Mouse (Mus musculus) brown adipose tissue, adult 24 weeks (tissue): ENCODE results near the gene Defb36. TPM values are rescaled to one million over a fixed set of nuclear protein-coding genes. Genes with fewer than 3 reads are reported as not detected.

Source experiments
- H3K27ac ChIP-seq: fragments of 200-500 bp; replicated peaks from 2 replicates; pipeline ENCODE4 v1.5.1; 2012; ENCODE audit warnings: low read depth, mild to moderate bottlenecking, low read length
- H3K4me1 ChIP-seq: fragments of 200-500 bp; 2 replicates; pipeline ENCODE4 v1.6.1; 2012; ENCODE audit warnings: low read length, mixed read lengths; ENCODE audit not compliant: control insufficient read depth, insufficient read depth, insufficient read length
- H3K4me3 ChIP-seq: fragments of 200-500 bp; 2 replicates; pipeline ENCODE4 v1.5.1; 2012; ENCODE audit warnings: low read depth, mild to moderate bottlenecking, low read length, moderate library complexity; ENCODE audit not compliant: insufficient read depth
- polyA plus RNA-seq: library from polyadenylated mRNA; stranded (reverse); fragments of >200 nt; gene quantifications from 2 replicates; pipeline ENCODE4 v1.2.4, GENCODE M21; 2012; ENCODE audit not compliant: missing spikeins, insufficient read depth, insufficient read length

Gene Defb36
- polyA plus RNA-seq: not detected in 2 replicates

- Histone ChIP-seq H3K4me3 (no peak within 1 kb of the TSS), H3K4me1 (no peaks in the 10 kb centered on the region), H3K27ac (no peak within 1 kb of the TSS)
Observed at GRCm38 (mm10) chr2:152604057-152604456, at the start of gene Defb36. TSS of gene Defb36 (plus strand) at chr2:152604327.

GRCm38 (mm10) chr2:152556655-152557054 lies 47.5 kb upstream of the Defb36 start:
- no peak overlapping the region for H3K27ac ChIP-seq
- H3K4me3 ChIP-seq: no peak overlapping the region
- H3K4me1 ChIP-seq: no peaks in the 10 kb centered on the region

- no peaks in the 10 kb centered on the region for H3K4me1 ChIP-seq
- no peak within 1 kb of the TSS for H3K27ac ChIP-seq
- no peak within 1 kb of the TSS for H3K4me3 ChIP-seq
Observed at GRCm38 (mm10) chr2:152569038-152569437, 35.1 kb upstream of the Defb36 start, which contains the start of gene Gm17416. TSS of gene Gm17416 (plus strand) at chr2:152569338.

DNA sequence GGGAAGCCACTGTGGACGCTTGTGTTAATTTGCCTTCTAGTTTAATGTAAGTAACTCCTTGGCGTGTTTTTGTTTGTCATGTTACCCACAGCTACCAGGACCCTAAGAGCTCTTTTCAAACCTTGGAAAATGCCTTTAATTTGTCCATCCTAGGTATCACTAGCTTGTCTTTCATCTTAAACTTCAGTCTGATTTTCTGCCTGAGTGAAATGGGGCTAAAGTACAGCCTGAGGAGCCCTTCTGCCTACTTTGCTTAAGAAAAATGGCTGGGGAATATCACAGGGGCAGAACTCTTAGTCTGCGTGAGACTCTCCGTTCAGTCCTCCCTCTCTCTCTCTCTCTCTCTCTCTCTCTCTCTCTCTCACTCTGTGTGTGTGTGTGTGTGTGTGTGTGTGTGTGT lies 34.2 kb upstream of the Defb36 start:
- H3K4me3 ChIP-seq: no peak overlapping the region
- no peak overlapping the region for H3K27ac ChIP-seq
- H3K4me1 ChIP-seq: no peaks in the 10 kb centered on the region

GRCm38 (mm10) chr2:152570313-152570712 lies 33.8 kb upstream of the Defb36 start:
- no peak overlapping the region for H3K27ac ChIP-seq
- no peaks in the 10 kb centered on the region for H3K4me1 ChIP-seq
- no peak overlapping the region for H3K4me3 ChIP-seq

GRCm38 (mm10) chr2:152572114-152572794 lies 31.9 kb upstream of the Defb36 start, which contains the start of gene Defb21:
TSS of gene Defb21 (plus strand) at chr2:152572744.
- H3K27ac ChIP-seq: no peak within 1 kb of the TSS

GRCm38 (mm10) chr2:152573484-152573883 lies 30.6 kb upstream of the Defb36 start:
- no peak overlapping the region for H3K27ac ChIP-seq
- H3K4me3 ChIP-seq: no peak overlapping the region
- H3K4me1 ChIP-seq: no peaks in the 10 kb centered on the region

More at GRCm38 (mm10) chr2:152572114-152572794, 31.9 kb upstream of the Defb36 start, which contains the start of gene Defb21:
- Histone ChIP-seq H3K4me1 (no peaks in the 10 kb centered on the region), H3K4me3 (no peak within 1 kb of the TSS)

DNA sequence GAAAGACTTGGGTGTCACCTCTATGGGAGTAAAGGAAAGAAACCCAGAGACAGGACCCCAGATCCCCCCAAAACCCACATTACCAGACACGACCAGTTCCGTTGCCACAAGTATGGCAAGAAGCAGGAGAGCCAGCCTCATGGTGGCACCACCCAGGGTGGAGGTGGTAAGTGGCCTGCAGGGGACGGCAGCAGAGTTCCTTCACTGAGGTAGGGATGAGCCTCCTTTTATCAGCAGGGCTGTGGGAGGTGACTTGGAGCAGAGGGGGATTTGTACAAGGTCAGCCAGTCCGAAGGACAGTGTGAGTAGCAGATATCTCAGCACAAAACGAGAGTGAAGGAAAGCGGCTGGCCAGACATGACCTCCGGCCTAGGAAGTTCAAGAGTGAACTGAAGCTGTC lies 24.0 kb upstream of the Defb36 start, which contains the start of gene Defb19:
Defb19 (minus strand) TSS at position 206 of the 400 bp plus-strand sequence.
- no peak within 1 kb of the TSS for H3K4me3 ChIP-seq
- no peaks in the 10 kb centered on the region for H3K4me1 ChIP-seq
- no peak within 1 kb of the TSS for H3K27ac ChIP-seq

- Histone ChIP-seq H3K4me3 (no peak overlapping the region), H3K4me1 (no peaks in the 10 kb centered on the region), H3K27ac (no peak overlapping the region)
Observed at GRCm38 (mm10) chr2:152580612-152581011, 23.5 kb upstream of the Defb36 start.

- no peak overlapping the region for H3K27ac ChIP-seq
- H3K4me3 ChIP-seq: no peak overlapping the region
- no peaks in the 10 kb centered on the region for H3K4me1 ChIP-seq
Observed at GRCm38 (mm10) chr2:152586926-152587560, 17.1 kb upstream of the Defb36 start.

GRCm38 (mm10) chr2:152588450-152588849 lies 15.7 kb upstream of the Defb36 start:
- Histone ChIP-seq H3K4me3 (no peak overlapping the region), H3K27ac (no peak overlapping the region), H3K4me1 (no peaks in the 10 kb centered on the region)

DNA sequence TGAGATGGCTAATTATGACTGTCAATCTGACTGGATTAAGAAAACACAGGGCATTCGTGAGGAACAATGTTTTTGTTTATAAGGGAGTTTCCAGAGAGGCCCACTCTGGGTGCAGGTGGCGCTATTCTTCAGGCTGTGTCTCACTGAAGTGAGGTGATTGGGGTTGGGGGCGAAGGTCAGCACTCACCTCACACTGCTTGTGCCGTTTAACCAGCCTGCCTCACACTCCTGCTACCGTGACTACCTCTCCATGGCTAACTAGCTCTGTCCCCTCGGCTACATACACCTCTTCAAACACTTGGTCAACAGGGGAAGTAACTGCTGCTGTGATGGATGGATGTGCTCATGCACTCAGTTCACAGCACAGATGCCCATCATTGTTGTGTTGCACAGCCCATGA lies 15.1 kb upstream of the Defb36 start:
- Histone ChIP-seq H3K4me1 (no peaks in the 10 kb centered on the region), H3K27ac (no peak overlapping the region)

GRCm38 (mm10) chr2:152599299-152599698 lies 4.8 kb upstream of the Defb36 start, which contains the start of gene Defb45:
TSS of gene Defb45 (minus strand) at chr2:152599399.
- H3K27ac ChIP-seq: no peak within 1 kb of the TSS
- no peaks in the 10 kb centered on the region for H3K4me1 ChIP-seq
- no peak within 1 kb of the TSS for H3K4me3 ChIP-seq

More for the DNA sequence above, 15.1 kb upstream of the Defb36 start:
- H3K4me3 ChIP-seq: no peak overlapping the region

GRCm38 (mm10) chr2:152600076-152600475 lies 4.1 kb upstream of the Defb36 start:
- H3K4me1 ChIP-seq: no peaks in the 10 kb centered on the region
- no peak overlapping the region for H3K4me3 ChIP-seq
- no peak overlapping the region for H3K27ac ChIP-seq

DNA sequence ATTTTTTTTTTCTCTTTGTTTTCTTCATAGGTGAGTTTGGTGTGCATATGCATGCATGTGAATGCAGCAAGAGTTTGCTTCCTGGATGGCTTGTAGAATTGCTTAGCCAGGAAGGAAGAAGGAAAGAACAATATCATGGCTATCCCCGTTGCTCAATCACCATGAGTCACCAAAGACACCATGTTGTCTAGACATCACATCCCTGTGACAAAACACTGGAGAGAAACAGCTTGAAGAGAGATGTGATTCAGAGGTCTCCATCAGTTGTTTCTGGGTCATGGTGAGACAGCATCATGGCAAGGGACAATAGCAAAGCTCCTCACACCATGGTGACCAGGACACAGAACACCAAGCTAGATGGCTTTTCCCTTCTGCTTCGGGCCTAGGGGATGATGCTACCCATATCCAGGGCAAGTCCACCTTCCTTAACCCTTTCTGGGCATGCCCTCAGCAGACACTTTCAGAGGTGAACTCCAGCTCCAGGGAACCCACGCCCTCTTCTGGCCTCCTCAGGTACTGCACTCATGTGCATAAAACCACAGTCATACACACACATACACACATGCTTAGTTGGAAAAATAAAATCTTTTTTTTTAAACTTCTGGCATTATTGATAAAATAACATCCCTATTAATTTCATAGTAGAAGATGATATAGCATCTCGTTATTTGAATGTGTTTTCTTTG lies 2.7 kb upstream of the Defb36 start:
- Histone ChIP-seq H3K4me1 (no peaks in the 10 kb centered on the region), H3K4me3 (no peak overlapping the region), H3K27ac (no peak overlapping the region)
